Mouse (Mus musculus) bone marrow macrophage, adult 2 months (primary cell): Measurements from ENCODE around the gene Commd1. TPM values are rescaled to one million over a fixed set of nuclear protein-coding genes. Genes with fewer than 3 reads are reported as not detected.

Experiments
- H3K27ac ChIP-seq: 2 replicates; pipeline ENCODE4 v1.5.1; 2012; ENCODE audit warnings: low read depth, low read length; ENCODE audit not compliant: insufficient read depth
- H3K4me1 ChIP-seq: 2 replicates; pipeline ENCODE4 v1.6.1; 2012; ENCODE audit warnings: low read length; ENCODE audit not compliant: control insufficient read depth, insufficient read depth
- H3K4me3 ChIP-seq: 2 replicates; pipeline ENCODE4 v1.5.1; 2012; ENCODE audit warnings: mild to moderate bottlenecking, low read length, moderate library complexity; ENCODE audit not compliant: insufficient read depth
- CTCF ChIP-seq: IDR thresholded peaks from 2 replicates; pipeline ENCODE4 v1.5.1; 2012; ENCODE audit warnings: low read depth, mild to moderate bottlenecking, low read length, moderate library complexity
- POLR2A ChIP-seq: IDR thresholded peaks from 2 replicates; pipeline ENCODE4 v1.6.1; 2012; ENCODE audit warnings: mild to moderate bottlenecking, low read depth, low read length, borderline replicate concordance
- polyA plus RNA-seq: library from polyadenylated mRNA; stranded (reverse); fragments of >200 nt; gene quantifications from 2 replicates; pipeline ENCODE4 v1.2.4, GENCODE M21; 2012; ENCODE audit not compliant: missing spikeins, insufficient read depth, insufficient read length

Commd1 gene
- polyA plus RNA-seq, 1 experiment = 72.7 TPM

DNA sequence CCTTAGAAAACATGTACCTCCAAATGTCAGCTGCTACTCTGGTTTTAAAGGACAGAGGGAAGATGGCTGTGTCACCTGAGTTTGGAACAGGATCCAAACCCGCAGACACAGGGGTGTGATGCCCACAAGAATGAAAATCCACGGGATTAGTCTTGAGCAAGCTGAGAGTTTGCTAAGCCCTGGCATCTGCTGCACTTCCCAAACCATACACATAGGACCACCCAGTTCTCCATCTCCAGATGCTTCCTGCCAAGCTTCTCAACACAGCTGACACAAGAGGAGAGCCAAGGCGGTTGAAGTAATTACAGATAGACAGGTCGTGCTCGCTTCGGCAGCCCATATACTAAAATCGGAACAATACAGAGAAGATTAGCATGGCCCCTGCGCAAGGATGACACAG is 113.6 kb downstream of the Commd1 start:
- Histone ChIP-seq H3K4me3 (no peak overlapping the region), H3K27ac (no peak overlapping the region), H3K4me1 (peaks cover 39% of the 10 kb centered on the region)
- TF ChIP-seq POLR2A (no peak), CTCF (no peak)

DNA sequence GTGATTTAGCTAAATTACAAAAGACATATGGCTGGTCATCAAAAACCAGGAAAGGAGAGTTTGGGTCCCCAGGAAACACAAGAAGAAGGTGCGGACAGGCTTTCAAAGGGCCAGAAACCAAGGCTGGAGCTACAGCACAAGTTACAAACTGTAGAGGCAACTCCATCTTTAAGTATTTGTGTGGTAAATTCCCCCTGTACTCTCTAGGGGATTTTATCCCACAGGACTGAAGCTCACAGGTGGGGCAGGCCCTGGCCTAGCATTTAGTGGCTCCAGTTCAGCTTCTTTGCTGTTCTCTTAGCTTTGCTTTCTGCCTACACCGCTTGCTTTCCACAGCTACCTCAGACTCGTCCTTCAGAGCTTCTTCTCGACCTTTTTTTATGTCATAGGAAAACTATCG is 114.5 kb downstream of the Commd1 start:
- H3K4me1 ChIP-seq = peaks cover 30% of the 10 kb centered on the region
- TF ChIP-seq CTCF = no peak
- no peak for TF ChIP-seq POLR2A
- H3K27ac ChIP-seq = no peak overlapping the region
- no peak overlapping the region for H3K4me3 ChIP-seq

DNA sequence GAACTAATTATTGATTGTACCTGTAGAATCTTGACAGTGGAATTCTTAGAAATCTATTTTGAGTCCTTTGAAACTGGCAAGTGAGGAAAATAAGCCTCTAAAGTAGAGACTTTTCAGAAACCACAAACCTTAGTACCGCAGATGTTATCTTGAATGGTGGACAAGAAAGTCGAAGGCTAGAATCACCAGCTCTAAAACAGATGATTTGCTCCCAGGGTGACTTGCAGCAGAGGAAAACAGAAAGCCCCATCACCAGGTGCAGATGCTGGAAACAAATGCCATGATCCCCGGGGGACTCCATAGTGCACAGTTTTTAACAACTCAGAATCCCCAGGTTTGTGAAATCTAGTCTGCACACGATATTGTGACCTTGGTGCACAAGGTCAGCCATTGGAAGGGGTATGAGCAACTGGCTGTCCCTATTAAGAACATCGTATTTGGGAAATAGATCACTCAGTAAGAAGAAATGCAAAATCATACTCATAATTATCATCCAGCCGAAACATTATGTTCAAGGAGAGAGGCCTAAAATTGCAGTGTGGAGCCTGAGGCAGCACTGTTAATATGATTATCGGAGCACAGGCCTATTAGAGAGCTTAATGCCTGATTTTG is 116.4 kb downstream of the Commd1 start:
- TF ChIP-seq POLR2A (no peak), CTCF (no peak)
- no peak overlapping the region for H3K4me3 ChIP-seq
- H3K4me1 ChIP-seq = peaks cover 30% of the 10 kb centered on the region
- H3K27ac ChIP-seq = no peak overlapping the region

DNA sequence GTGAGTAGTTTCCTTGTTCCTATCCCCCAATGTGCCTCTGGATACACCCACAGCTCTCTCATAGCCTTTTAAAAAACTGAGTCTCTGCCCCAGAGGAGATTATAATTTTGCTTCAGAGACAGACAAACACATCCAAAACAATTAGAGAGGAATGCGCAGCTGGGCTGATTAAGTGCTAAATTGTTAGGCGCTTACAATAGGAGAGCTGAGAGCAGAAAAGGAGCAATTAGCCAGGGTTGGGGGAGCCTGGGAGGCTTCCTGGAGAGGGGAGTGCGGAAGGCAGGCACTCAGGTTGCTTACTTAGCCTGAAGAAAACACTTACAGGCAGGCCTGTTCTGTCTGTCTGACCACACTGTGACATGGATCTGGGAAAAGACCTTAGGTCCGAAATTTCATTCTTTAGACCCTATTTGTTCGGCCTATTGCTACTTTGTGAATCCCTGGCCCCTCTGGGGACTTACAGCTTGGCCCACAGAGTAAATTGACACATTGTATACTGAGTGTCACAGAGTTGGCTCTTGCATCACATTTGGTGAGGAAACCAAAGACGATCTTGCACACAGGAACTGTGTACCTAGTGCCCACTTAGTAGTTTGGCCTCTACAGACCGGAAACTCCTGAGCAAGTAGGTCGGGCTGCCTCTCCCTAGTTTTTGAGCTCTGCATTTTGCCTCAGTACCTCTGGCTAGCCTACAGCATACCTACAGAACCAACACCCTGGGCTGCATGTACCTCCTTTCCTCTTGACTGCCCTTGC is 117.7 kb downstream of the Commd1 start:
- TF ChIP-seq CTCF (no peak), POLR2A (no peak)
- H3K4me1 ChIP-seq = peaks cover 28% of the 10 kb centered on the region
- H3K27ac ChIP-seq = no peak overlapping the region
- no peak overlapping the region for H3K4me3 ChIP-seq

DNA sequence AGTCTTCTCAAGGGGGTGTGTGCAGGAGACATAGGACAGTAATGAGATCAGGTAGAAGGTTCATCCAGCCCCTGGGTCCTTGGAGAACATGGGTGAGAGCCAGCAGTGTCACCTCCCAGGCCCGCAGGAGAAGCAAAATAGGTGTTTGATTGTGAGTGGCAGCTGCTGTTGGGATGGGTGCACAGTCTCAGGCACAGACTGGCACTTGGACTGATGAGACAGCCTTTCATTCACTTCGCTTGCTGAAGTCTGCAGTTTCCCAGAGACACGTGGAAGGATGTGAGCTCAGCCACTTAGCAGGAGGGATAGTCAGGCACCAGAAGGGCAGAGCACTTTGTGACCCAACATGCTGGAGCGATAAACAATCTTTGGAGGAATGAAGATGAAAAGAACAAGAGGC is 118.6 kb downstream of the Commd1 start:
- TF ChIP-seq POLR2A (no peak), CTCF (no peak)
- Histone ChIP-seq H3K27ac (no peak overlapping the region), H3K4me3 (no peak overlapping the region), H3K4me1 (peaks cover 26% of the 10 kb centered on the region)

DNA sequence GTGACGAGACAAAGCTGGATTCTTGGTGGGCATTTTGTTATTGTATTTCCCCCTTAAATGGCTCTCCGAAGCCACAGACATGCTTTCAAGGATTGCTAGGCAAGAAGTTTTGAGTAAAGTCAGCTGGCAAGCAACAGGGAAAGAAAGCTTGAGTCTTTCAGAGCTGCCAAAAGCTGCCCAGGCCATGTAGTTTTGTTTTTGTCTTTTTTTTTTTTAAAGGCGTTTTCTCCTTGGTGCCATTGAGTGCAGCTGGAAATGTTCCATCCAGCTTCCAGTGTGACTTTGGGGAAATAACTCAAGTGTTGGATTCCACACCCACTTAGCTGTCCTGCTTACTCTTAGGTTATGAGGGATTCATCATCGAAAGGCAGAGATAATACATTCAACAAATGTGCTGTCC is 120.9 kb downstream of the Commd1 start:
- H3K4me1 ChIP-seq = peaks cover 14% of the 10 kb centered on the region
- H3K4me3 ChIP-seq = no peak overlapping the region
- no peak for TF ChIP-seq CTCF
- TF ChIP-seq POLR2A = no peak
- no peak overlapping the region for H3K27ac ChIP-seq

DNA sequence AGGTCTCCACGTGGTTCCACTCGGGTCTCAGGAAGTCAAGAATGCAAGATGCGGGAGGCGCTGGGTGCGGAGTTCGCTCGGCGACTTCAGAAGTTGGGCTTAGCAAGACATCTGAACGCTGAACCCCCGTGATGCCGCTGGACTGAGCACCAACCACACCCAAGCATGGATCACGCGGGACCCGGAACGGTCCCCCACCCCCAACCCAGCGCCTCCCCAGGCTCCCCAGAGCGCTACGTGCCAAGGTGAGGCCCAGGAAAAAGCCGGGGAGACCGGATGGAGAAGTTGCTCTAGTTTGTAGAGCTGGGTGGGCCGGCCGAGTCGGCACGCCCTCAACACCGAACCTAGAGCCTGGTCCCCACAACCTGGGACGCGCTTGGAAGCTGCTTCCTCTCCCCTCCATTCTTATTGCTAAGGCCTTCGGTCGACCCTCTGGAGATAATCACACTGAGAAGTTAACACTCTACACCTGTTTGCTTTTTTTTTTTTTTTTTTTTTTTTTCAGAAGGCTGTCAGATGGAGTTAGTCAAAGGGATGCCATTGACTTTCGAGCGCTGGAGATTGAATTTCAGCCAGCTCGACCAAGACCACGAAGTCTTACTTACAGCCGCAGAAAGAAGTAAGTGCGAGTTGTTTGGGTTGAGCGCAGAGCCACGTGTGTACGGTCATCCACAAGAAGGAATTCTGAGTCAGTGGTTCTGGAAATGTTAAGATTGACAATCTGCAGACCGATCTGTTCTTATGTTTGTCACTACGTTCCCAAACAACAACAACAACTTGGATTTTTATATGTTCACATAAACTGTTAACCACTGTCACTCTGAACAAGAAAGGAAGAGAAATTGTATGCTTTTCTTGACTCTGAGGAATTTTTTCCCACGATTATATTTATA is 121.6 kb downstream of the Commd1 start, which contains the start of gene B3gnt2:
B3gnt2 (minus strand) TSS at position 627 of the 893 bp plus-strand sequence.
- peaks cover 18% of the 10 kb centered on the region for H3K4me1 ChIP-seq
- H3K4me3 ChIP-seq = peak within 1 kb of the TSS; percentile 76
- peak within 1 kb of the TSS; percentile 83 for H3K27ac ChIP-seq
- TF ChIP-seq CTCF (no peak), POLR2A (no peak)

DNA sequence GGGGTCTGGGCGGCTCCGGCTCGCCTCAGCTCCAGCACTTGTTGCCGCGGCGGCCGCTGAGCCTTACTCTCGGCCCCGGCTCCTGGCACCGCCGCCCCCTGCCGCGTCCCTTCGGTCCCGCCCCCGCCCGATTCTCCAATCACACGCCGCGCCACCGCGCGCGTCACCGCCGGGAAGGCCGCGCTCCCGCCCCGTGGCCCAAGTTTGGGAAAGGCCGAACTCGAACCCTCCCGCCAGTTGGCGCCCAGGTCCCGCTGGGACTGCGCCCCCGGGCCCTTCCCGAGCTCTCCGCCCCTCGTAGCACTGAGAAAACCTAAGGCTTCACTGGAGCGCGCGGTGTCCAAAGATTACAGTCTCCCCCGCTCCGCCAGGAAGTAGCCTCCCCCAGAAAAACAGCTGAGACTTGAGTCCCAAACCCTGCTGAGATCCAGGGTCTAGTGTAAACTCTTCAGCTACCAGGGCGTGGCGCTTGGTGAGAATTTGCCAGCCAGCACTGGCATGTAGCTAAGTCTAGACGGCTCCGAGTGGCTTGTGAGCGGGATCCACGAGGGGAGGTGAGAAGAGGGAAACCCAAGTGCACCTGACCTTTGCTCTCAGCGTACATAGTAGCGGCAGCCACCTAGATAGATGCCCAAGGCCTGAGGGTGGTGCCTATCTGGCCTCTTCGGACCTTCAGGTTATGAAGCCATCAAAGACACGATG is 122.4 kb downstream of the Commd1 start:
- H3K4me3 ChIP-seq = peak overlapping the region; percentile 94
- peak overlapping the region; percentile 83 for H3K27ac ChIP-seq
- no peak for TF ChIP-seq CTCF
- no peak; the same call in 1 of the 2 replicates for TF ChIP-seq POLR2A
- H3K4me1 ChIP-seq = peaks cover 24% of the 10 kb centered on the region

DNA sequence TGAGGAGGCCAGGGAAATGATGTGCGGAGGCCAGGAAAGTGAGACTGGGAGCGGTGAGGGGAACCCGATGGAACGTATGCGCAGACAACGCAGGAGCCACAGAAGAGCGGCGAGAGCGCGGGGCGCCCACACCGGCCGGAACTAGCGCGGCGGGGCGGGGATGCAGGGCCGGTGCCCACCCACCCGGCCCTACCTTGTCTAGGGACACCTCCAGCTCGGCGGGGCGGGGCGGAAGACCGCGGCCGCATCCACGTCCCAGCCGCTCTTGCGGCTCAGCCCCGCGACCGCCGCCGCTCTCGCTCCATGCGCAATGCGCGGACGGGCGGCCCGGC is 122.9 kb downstream of the Commd1 start:
- Histone ChIP-seq H3K4me1 (peaks cover 26% of the 10 kb centered on the region), H3K27ac (peak overlapping the region; percentile 79), H3K4me3 (peak overlapping the region; percentile 94)
- no peak for TF ChIP-seq POLR2A
- TF ChIP-seq CTCF = no peak
